Mouse (Mus musculus) layer of hippocampus, postnatal 36 days (tissue): ENCODE measurements around the gene Tep1. TPM values are rescaled to one million over a fixed set of nuclear protein-coding genes. Genes with fewer than 3 reads are reported as not detected.
"Not testable (repeated sequence)": the region's sequence is repeated elsewhere in the genome, so short reads cannot be mapped to it uniquely, and the experiment has no call there.

Experiments used
- DNase-seq, 2 experiments: peaks; one replicate each; pipeline ENCODE4 v3.0.0; 2022
- total RNA-seq, 2 experiments: library from RNA; stranded (reverse); gene quantifications; 2 replicates each; pipeline ENCODE4 v1.2.3; 2021

The Tep1 gene
- total RNA-seq, 2 experiments from 2014 or later = 2.0 to 4.6 TPM

DNA sequence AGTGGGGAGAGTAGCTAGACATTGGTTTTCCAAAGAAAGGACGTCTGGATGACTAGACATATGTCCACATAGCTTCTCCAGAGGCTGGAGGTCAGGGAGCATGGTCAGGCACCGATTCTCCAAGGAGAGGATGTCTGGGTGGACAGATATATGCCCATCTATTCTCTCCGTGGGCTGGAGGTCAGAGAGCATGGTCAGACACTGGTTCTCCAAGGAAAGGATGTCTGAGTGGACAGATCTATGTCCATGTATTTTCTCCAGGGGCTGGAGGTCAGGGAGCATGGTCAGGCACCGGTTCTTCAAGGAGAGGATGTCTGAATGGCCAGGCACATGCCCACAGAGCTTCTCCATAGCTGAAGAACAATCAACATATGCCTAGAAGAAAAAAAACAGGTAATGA, 2.1 kb downstream of the Tep1 start:
- no peak for DNase-seq

DNA sequence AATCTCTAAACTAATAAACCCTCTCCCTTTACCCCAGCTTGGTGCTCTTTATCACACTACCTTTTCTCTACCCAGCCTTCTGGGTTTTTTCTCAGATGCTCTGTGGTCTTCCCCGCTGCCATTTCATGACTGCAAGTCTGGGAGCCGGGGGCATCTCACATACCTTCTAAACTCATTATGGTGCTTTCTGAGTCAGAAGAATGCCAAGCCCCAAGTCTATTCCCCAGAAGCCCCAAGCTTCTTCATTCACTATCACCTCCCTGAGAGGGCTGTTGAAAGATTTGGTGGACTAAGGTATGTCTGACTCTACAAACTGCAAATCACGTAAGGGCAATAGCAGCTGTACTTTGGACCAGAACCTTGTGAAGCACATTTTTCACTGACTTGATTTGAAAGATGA, 3.4 kb downstream of the Tep1 start:
- no peak for DNase-seq

DNA sequence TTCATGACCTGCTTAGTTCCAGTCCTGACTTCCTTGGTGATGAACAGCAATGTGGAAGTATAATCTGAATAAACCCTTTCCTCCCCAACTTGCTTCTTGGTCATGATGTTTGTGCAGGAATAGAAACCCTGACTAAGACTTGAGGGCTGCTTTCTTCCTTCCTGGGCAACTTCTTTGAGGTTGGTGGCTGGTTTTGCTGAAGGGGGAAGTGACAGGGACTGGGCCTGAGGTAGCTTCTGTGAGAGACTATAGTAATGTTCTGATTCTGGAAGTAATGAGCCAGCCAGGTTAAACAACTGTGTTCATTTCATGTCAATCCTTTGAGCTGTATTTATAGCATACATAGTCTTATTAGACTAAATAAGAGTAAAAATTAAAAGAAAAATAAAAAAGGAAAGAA, 5.4 kb downstream of the Tep1 start:
- not testable (repeated sequence) for DNase-seq

DNA sequence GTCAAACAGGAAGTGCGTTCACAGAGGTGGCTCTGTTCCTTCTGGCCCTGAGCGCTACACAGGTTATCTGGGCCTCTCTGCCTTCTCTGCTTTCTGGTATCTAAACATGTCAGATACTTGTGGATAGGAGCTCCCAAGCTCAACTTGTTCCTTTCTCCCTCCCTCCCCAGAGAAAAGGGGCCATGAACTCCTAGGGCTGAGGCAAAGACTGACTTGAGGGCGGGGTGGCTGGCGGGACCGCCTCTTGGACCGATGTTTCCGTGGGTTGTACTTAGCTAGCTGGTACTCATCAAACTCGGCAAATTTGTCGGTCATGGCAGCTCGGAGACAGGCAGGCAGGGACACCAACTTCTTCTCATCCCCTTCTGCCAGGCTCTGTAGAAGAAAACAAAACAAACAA, 7.7 kb downstream of the Tep1 start:
- no peak for DNase-seq

DNA sequence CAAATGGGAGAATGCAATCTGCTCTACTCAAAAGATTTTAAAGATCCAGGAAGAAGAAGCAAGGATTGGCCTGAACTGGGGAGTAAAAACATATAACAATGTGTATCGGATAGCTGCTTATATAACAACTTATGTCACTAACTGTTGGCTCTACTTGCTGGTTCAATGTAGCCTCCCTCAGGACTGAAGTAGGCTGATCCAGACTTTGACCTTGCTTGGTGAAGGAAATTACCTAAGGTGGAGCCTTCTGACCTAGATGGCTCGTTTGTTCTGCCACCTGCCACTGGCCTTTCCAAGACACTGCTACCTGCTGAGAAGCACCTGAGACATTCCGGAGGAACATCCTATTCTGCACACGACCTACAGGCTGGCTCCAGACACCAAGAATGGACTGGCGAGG, 14.6 kb downstream of the Tep1 start:
- DNase-seq = no peak

DNA sequence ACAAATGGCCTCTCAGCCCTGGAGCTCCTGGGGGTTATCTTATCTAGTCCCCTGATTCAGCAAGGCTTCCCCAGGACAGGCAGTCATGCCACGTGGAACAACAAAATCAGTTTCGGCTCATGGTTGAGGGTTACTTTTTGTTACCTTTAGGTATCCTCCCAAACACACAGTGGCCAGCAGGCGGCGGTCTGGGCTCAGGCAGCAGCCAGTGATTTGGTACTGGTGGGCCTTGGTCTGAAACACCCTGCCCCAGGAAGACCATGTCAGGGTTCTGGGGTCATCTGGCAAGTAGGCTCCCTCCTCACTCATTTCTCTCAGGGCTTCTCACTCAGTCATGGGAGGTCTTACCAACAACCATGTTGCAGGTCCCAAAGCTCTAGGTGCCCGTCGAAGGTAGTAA, 33.1 kb downstream of the Tep1 start:
- no peak for DNase-seq

DNA sequence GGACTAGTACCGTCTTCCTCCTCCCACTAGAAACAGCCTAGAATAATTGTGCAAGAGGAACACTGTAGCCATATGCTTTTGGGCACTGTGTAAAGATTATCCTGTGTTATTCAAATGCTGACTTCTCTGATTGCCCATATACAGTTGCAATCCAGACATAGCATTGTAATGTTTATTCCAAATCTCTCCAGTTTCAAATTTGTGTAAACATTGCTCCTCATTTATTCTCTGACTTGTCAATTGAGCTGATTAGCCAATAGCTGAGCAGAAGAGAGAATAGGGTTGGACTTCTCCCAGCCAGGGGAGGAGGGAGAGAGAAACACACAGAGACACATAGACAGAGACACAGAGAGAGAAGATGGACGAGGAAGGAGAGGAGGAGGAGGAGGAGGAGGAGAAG, 35.9 kb downstream of the Tep1 start:
- no peak for DNase-seq

DNA sequence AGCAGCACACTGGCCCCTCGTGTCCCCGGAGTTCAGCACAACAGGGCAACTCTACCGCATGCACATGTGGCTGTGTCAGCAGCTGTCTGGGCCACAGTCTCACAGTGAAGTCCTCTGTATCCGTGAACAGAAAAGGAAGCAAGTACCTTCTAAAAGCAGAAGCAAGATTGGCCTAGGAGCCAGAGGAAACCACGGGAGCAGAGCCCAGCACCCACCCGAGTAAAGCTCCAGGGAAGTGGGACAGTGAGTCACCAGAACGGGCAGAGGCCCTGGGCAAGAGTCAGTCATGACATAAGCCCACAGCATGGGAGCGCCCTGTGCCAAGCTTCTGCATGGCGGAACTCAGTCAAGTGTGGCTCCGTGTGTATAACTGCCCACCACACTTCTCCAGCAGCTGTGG, 36.4 kb downstream of the Tep1 start:
- DNase-seq = no peak

DNA sequence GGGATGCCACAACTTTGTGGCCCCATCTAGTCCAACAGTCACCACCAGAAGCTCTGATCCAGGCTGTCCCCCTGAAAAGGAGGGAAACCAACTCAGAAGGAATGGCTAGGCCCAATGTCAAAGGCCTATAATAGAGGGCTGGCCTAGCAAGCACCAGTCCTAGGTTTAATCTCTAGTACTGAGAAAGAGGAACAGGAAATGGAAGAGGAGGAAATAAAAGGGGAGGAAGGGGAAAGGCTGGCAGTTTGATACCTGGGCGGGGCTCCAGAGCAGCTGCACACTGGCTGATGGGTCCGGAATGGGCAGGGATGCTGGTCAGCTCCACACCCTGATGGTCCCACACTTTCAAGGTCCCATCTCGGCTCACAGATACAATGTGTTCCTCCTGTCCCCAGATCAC, 40.5 kb downstream of the Tep1 start:
- DNase-seq = no peak

DNA sequence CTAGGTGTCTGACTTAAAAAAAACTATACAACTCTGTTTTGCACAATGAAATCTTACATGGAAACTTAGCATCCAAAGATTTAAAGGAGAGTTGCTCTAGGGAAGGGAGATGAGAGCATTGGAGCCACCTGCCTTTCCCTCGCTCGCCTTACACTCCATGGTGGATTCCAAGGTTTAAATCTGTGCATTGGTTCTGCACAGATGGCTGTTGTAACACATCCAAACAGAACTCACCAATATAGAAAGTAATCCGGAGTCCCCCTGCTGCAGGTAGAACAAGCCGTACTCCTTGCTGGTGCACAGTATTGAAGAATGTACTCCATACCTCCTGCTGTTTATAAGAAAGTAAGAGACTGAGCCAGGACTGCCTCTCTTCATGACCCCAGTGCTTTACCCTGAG, 43.8 kb downstream of the Tep1 start:
- DNase-seq = no peak

DNA sequence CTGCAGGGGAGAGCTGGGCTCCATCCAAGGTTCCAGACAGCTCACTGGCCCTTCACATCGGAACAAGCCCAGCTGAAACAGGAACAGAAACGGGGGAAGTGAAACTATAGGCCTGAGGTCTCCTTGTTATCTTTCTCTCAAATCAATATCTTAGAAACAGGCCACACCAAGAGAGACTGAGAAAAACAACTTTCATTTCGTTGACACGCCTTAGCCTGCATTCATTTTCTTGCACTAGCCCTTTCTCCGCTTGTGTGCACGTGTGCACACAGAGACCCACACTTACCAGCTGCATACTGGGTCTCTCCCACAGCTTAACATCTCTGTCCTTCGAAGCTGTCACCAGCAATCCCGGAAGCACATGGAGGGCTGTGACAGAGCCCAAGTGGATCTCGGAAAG, 46.1 kb downstream of the Tep1 start:
- no peak for DNase-seq

DNA sequence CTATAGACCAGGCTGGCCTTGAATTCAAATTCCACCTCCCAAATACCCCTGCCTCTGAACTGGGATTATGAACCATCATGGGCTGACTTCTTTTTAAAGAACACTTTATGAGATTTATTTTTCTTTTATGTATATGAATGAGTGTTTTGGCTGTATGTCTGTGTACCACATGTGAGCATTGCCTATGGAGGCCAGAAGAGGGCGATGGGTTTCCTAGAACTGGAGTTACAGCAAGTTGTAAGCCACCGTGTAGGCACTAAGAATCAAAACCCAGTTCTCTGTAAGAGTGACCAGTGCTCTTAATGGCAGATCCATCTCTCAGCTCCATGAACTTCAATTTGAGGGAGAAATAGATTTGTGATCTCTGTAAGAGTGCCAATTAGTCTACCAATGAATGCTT, 47.1 kb downstream of the Tep1 start:
- no peak for DNase-seq

DNA sequence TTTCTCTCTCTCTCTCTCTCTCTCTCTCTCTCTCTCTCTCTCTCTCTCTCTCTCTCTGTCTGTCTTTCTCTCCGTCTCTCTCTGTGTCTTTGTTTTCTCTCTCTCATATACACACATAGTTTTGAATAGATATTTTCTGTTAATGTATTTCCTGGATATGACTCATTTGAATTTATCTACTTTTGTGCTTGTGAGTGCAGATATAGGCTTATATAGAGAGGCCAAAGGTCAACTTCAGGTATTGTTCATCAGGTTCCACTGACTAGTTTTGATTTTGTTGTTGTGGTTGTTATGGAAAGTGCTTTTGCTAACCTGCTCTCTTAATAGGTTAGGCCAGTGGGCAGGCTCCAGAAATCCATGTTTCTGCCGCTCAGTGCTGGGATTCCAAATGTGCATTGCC, 57.3 kb downstream of the Tep1 start:
- DNase-seq = no peak

DNA sequence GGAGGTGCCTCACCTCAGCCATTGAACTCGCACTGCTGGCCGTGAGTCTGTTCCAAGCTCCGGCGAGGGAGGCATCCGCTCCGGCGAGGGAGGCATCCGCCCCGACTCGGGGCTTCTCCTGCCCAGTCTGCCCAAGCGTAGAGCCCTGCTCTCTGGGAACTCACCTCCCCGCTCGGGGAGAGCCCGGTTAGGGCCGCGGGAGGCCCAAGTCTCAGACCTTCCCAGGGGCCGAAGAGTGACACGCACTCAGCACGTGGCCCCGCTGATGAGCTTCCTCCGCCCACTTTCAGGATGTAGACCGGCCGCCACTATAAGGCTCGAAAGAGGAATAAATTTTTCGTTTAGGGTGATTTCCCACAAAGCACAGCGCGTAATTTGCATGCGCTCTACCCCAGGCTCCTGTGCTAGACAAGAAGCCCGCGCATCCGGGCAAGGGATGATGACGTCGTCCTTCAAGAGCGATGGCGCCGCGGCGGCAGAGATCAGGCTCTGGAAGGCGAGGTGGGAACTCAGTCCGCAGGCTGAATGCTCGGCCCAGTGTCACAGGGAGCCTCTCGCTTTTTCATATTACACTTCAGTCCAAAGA, 62.8 kb downstream of the Tep1 start, which contains the start of the genes Ccnb1ip1 and Parp2:
Gene Ccnb1ip1 (minus strand): TSS at position 246 of the 586 bp plus-strand sequence.
Gene Parp2 (plus strand): TSS at position 355 of the 586 bp plus-strand sequence.
- DNase-seq = peak; percentile 97 to 98

DNA sequence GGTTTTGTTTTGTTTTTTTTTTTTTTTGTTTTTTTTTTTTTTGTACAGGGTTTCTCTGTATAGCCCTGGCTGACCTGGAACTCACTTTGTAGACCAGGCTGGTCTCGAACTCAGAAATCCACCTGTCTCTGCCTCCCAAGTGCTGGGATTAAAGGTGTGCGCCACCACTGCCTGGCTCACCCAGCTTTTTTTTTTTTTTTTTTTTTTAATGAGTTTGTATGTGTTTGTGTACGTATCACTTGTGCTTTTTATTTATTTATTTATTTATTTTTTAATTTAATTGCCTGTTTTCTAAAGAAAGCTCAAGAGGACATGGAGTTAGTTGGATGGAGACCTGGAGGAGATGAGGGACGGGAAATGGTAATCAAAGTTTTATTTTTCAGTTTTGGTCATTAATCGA, 63.9 kb downstream of the Tep1 start:
- not testable (repeated sequence) for DNase-seq

DNA sequence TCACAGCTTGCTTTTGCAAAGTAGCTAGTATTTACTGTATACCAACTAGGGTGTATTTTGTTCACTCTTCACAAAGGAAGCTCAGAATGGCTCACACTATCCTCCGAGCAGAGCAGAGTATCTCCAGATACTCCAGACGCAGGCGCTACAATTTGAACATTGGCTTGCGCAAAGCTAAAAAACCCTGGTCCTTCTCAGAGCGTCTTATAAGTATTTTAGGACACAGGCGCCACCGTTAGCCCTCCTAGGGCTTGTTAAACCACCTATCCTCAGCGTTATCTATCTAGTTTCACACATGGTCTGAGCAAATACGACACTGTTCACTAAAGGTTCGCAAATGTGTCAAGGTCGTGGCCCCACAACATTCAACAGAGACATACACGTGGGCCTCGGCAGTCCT, 65.7 kb downstream of the Tep1 start:
- no peak for DNase-seq

DNA sequence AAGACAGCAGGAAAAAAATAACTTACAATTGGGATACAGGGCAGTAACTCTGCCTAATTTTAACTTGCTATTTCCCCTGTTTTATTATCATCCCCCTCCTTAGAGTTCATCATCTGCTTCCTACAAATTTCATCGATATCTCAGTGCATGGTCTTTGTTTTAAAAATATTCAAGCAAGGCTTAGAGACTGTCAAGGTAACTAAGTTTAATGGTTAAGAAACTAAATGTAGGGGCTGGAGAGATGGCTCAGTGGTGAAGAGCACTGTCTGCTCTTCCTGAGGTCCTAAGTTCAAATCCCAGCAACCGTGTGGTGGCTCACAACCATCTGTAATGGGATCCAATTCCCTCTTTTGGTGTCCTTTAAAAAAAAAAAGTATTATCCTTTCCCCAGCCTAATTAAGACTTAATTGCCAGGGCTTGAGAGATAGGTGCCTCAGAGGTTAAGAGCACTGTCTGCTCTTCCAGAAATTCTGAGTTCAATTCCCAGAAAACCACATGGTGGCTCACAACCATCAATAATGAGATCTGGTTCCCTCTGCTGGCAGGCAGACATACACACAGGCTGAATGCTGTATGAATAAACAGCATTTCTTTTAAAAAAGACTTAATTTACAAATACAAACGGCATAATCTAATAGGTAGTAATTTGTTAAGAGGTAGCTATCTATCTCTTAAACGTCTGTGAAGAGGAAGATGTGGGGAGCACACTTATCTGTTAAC, 67.4 kb downstream of the Tep1 start:
- no peak for DNase-seq

DNA sequence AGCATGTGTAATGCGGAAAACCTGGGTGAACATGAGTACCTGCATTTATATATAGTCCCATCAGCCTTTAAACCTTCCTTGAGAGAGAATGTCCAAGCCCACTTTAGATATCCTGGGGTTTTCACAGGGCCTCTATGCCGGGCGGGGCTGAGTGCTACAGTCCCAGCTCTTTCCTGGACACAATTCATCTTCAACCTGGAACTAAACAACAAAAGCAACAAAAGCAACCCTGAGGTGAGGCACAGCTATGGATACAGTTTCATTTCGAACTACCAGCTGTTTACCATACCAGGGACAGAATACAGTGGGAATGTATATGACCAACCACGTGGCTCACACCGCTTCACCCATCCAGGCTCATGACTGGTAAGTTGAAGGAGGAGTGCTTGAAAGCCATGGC, 67.9 kb downstream of the Tep1 start:
- DNase-seq = no peak

DNA sequence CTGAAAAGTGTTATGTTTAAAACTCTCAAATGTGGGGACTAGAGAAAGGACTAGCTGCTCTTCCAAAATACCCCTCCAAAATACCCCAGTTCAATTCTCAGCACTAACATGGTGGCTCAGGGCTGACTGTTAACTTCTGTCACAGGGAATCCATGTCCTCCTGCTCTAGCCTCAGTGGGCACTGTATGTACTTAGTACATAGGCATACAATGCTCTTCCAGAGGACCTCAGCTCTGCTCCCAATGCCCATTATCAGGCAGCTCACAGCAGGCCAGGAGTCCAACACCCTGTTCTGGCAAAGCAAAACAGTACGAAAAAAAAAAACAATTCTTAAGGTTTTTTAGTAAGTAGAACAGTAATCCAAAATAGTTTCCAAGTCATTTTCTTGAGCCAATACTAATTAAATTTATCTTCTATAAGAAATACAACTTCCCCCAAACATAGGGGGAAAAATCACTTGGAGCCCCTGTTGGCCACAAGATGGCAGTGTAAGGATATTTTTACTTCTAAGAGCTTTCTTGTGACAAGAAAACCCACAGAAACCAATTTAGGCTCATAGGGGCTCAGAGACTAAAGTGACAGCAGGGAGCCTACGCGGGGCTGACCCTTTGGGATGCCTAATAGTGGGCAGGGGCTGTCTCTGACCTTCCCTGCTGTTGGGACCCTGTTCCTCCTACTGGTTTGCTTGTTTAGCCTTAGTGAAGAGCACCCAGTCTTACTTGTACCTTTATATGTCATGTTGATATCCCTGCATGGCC, 70.7 kb downstream of the Tep1 start:
- DNase-seq = peak; percentile 16

DNA sequence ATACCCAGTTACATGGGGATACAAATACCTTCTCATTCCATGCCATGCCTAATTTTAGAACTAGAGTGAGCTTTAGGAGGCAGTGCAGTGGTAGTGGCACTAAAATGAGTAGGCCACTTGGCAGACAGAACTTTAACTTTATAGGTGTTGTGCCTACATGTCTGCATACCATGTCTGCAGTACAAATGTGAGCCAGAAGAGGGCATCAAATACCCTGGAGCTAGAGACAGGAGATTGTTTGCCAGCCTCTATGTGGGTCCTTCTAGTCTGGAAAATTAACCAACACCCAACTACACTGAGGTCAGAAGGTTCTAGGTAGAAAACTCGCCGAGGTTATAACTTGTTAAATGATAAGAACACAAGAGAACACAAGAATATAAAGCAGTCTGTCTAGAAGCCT, 71.8 kb downstream of the Tep1 start:
- no peak for DNase-seq

DNA sequence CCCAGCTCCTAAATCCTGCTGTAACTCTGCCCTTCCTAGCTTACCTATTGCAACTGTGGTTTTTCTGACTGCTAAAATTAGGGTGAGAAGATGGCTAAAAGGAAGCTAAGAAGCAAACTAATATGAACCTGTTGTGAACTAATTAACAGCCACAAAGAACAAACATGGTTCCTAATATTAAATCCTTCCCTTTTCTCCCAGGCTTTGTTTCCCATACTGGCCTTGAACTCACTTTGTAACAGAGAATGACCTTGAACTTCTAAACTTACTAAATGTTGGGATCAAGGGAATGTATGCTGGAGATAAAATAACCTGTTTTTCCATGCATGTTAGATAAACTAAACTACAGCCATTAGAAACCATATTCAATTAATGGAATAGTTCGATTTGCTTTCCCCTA, 73.9 kb downstream of the Tep1 start:
- DNase-seq = no peak

DNA sequence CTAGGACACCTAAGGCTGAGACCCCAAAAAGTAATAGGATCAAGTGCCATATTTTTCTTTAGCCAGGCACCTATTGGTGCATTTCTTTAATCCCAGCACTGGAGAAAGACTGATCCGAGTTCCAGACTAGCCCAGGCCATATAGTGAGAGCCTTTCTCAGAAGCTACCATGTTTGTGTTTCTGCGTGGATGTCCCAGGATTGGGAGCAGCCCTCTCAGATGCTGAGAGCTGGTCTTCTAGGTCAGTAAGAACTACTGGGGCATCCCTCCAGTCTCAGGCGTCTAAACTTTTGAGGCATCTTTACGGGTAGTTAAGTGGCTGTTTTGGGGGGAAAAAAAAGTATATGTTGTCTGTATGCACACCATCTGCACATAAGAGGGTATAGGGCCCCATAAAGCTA, 74.4 kb downstream of the Tep1 start:
- DNase-seq = no peak

DNA sequence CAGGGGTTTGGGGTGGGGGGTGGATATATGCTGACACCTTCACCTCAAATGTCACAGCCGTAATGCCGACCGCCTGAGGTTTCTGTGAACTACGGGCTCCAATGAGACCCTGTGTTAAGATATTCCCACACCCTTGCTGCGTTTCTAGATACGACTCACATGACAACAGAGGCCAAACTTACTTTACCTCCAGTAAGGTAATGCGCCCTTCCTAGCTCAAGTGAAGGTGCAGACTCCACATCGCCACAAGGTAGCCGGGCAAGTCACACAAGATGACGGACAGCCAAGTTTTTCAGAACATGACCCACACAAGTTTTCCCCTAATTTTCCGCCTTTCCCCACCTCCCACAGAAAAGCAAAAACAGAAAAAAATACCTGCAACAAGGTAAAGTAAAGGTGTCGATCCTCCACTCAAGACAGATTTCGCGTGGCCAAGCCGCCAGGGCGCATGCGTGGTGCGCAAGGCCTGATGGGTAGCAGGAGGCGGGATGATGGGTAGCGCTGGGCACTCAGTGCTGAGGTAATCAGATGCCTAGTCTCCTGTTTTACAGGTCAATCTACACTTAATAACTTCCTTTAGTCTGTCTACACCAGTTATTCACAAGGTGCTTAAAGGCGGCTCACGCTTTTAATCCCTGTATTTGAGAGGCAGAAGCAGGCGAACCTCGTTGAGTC, 75.0 kb downstream of the Tep1 start:
- no peak for DNase-seq
